Mouse (Mus musculus) large intestine, adult 2 months (tissue): ENCODE measurements around the gene Nt5c3b. TPM values are rescaled to one million over a fixed set of nuclear protein-coding genes. Genes with fewer than 3 reads are reported as not detected.

ENCODE experiments used
- DNase-seq: peaks from one replicate; pipeline ENCODE4 v3.0.0-alpha.2; 2012; ENCODE audit warnings: low read depth, low spot score
- WGBS: fragments of 180-500 bp; shearing (Covaris S2); methylation state at CpG from one replicate; pipeline ENCODE4 v1.1.7; 2018; 5-methylcytosine and 5-hydroxymethylcytosine counted together
- polyA plus RNA-seq: library from polyadenylated mRNA; depleted of rRNA; stranded (reverse); fragments of >200 nt; gene quantifications from 2 replicates; pipeline ENCODE4 v1.2.3, GENCODE M21; 2012

Gene Nt5c3b
- polyA plus RNA-seq, 1 experiment, result 18.5 TPM

GRCm38 (mm10) chr11:100432002-100432401 lies 9.6 kb downstream of the Nt5c3b start:
- DNase-seq, result no peak
- 97% methylated on average over 5 of the region's 5 CpGs for WGBS

- no peak for DNase-seq
- WGBS, result 88% methylated on average over 7 of the region's 7 CpGs
Measured at GRCm38 (mm10) chr11:100430052-100430451, 11.6 kb downstream of the Nt5c3b start.

- 56% methylated on average over 9 of the region's 9 CpGs for WGBS
Measured at GRCm38 (mm10) chr11:100428612-100429199, 12.9 kb downstream of the Nt5c3b start.

GRCm38 (mm10) chr11:100426820-100427219 lies 14.8 kb downstream of the Nt5c3b start:
- 70% methylated on average over 3 of the region's 3 CpGs for WGBS
- no peak for DNase-seq

More at GRCm38 (mm10) chr11:100428612-100429199, 12.9 kb downstream of the Nt5c3b start:
- no peak for DNase-seq

- 35% methylated on average over 7 of the region's 7 CpGs for WGBS
Measured at GRCm38 (mm10) chr11:100425851-100426250, 15.8 kb downstream of the Nt5c3b start.

GRCm38 (mm10) chr11:100423836-100424235 lies 17.8 kb downstream of the Nt5c3b start:
- 89% methylated on average over 7 of the region's 7 CpGs for WGBS
- DNase-seq, result no peak

More at GRCm38 (mm10) chr11:100425851-100426250, 15.8 kb downstream of the Nt5c3b start:
- DNase-seq, result no peak

- 81% methylated on average over 8 of the region's 8 CpGs for WGBS
Measured at GRCm38 (mm10) chr11:100421537-100421936, 20.1 kb downstream of the Nt5c3b start.

GRCm38 (mm10) chr11:100414914-100415822 lies 26.4 kb downstream of the Nt5c3b start, which contains the start of gene Fkbp10:
TSS of gene Fkbp10 (plus strand) at chr11:100415697.
- 4% methylated on average over 30 of the region's 31 CpGs for WGBS
- no peak for DNase-seq

More at GRCm38 (mm10) chr11:100421537-100421936, 20.1 kb downstream of the Nt5c3b start:
- no peak for DNase-seq

GRCm38 (mm10) chr11:100414021-100414913 lies 27.3 kb downstream of the Nt5c3b start, which contains the start of gene P3h4:
TSS of gene P3h4 (minus strand) at chr11:100414836.
- no peak for DNase-seq
- 4% methylated on average over 92 of the region's 93 CpGs for WGBS

GRCm38 (mm10) chr11:100413541-100413940 lies 28.1 kb downstream of the Nt5c3b start:
- WGBS, result 73% methylated on average over 11 of the region's 11 CpGs
- no peak for DNase-seq

- 19% methylated on average over 11 of the region's 11 CpGs for WGBS
- DNase-seq, result no peak
Measured at GRCm38 (mm10) chr11:100411736-100412135, 29.9 kb downstream of the Nt5c3b start.

GRCm38 (mm10) chr11:100409686-100410085 lies 31.9 kb downstream of the Nt5c3b start:
- no peak for DNase-seq
- 64% methylated on average over 3 of the region's 3 CpGs for WGBS

- no peak for DNase-seq
- WGBS, result 91% methylated on average over 12 of the region's 12 CpGs
Measured at GRCm38 (mm10) chr11:100408835-100409462, 32.7 kb downstream of the Nt5c3b start.

- DNase-seq, result no peak
- WGBS, result 23% methylated on average over 10 of the region's 10 CpGs
Measured at GRCm38 (mm10) chr11:100408076-100408834, 33.4 kb downstream of the Nt5c3b start.

- DNase-seq, result no peak
- 79% methylated on average over 5 of the region's 5 CpGs for WGBS
Measured at GRCm38 (mm10) chr11:100406995-100407705, 34.5 kb downstream of the Nt5c3b start.

GRCm38 (mm10) chr11:100406273-100406672 lies 35.3 kb downstream of the Nt5c3b start:
- DNase-seq, result no peak
- WGBS, result 79% methylated on average over 8 of the region's 8 CpGs

- 94% methylated on average over 3 of the region's 3 CpGs for WGBS
- DNase-seq, result no peak
Measured at GRCm38 (mm10) chr11:100404456-100405074, 37.0 kb downstream of the Nt5c3b start.
